11 mouse cellular contexts compared by ENCODE assay signal in the genomic region with DNA sequence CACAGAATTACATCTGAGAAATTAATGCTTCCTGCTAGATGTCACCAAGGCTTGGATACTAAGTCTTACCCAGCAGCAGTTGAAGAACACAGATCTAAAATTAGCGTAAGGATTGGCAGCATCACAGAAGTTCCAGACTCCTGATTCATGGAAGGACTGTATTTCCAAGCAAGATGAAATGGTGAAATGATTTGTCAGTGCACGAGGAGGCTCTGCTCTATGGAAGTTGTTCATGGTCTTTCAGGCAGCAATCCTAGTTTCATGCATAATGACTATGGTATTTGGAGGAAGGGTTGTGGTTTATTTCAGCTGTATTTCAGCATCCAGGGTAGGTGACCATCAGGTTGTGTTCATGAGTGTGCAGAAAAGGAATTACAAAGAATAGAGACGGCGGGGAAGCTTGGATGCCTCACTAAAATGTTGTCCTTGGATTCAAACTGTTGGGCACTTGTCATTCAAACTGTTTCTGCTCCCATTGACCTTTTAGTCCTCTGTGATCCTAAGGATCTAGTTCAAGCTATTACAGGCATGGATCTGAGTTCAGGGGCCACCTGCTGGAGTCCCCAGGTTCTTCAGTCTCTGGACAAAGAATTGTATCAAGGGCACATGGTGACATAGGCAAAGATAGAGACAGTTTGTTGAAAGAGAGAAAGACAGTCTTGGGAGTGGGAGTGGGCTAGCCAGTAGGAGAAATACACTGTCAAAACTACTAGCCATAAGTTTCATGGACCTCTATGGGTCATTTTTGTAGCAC.
DNase-seq lines count a peak whose midpoint lies in the region; ATAC-seq lines count a peak whose summit lies in the region.
"Had no signal": no experiment of that assay in that cellular context is flagged by ENCODE, and none has a peak within 500 bp of the region (broad histone marks: within the 10 kb centered on the region; RNA-seq: fewer than 3 reads in every experiment).

No protein-coding gene starts in this region.

- ATAC-seq in monocyte, adult 5-6 weeks (replicated peaks; ENCODE audit: insufficient number of reproducible peaks, low FRiP score, low TSS enrichment, poor library complexity, severe bottlenecking), result no peak
- ATAC-seq: forebrain, postnatal 0 days had no signal

- intact Hi-C loops in heart, postnatal 10 days (cut with DNase I), result no loop called here

- peak; percentile 16 to 23 for DNase-seq in heart, postnatal 10 days
- no peak for DNase-seq in heart, adult 11 months
- DNase-seq in thymus, postnatal 4 days, result peak; percentile 12
- DNase-seq in thymus, adult 18-20 months, result no peak
- peak; percentile 7 for DNase-seq in ZHBTc4 (ENCODE audit: low read depth, low spot score)
- peak; percentile 46 for DNase-seq in telencephalon, adult 2 months (ENCODE audit: low read depth, low spot score)
- no peak for DNase-seq in gastrocnemius, postnatal 10 days
- DNase-seq: cerebellum, adult 8-10 months; forebrain, postnatal 0 days; kidney, adult 11 months had no signal

Comparison
In these comparisons a context has a peak if more than half of its experiments do, and no peak if none do; other contexts are left out.
1. DNase-seq: peak in heart, postnatal 10 days (2 of 2), thymus, postnatal 4 days (single experiment), ZHBTc4 (single experiment) and telencephalon, adult 2 months (single experiment); none in heart, adult 11 months (single experiment), thymus, adult 18-20 months (0 of 2) and gastrocnemius, postnatal 10 days (single experiment).